Mouse (Mus musculus) midbrain, embryonic 11.5 days (tissue): ENCODE results near the gene Aox4. TPM values are rescaled to one million over a fixed set of nuclear protein-coding genes. Genes with fewer than 3 reads are reported as not detected.

Experiments used
- ATAC-seq: fragments of 200-750 bp; cut with Nextera tagmentation; 2 replicates; pipeline ENCODE4 v1.8.0; 2017; ENCODE audit warnings: moderate TSS enrichment, moderate library complexity; ENCODE audit not compliant: low FRiP score
- DNase-seq: peaks from one replicate; pipeline ENCODE4 v3.0.0; 2015; ENCODE audit warnings: low spot score; ENCODE audit errors: missing footprints
- H3K27ac ChIP-seq: fragments of 300-500 bp; sonication (generic); 2 replicates; pipeline ENCODE4 v1.5.1; 2014; ENCODE audit warnings: low read depth, low read length
- H3K27me3 ChIP-seq: fragments of 300-500 bp; sonication (generic); 2 replicates; pipeline ENCODE4 v1.6.1; 2014; ENCODE audit warnings: mild to moderate bottlenecking, low read length, moderate library complexity, mixed read lengths; ENCODE audit not compliant: control insufficient read depth, insufficient read depth
- H3K36me3 ChIP-seq: fragments of 300-500 bp; sonication (generic); 2 replicates; pipeline ENCODE4 v1.6.1; 2014; ENCODE audit warnings: mild to moderate bottlenecking, low read length, moderate library complexity, mixed read lengths; ENCODE audit not compliant: control insufficient read depth, insufficient read depth
- H3K4me1 ChIP-seq: fragments of 300-500 bp; sonication (generic); 2 replicates; pipeline ENCODE4 v1.6.1; 2014; ENCODE audit warnings: low read length; ENCODE audit not compliant: control insufficient read depth, insufficient read depth
- H3K4me2 ChIP-seq: fragments of 300-500 bp; sonication (generic); 2 replicates; pipeline ENCODE4 v1.6.1; 2014; ENCODE audit warnings: mild to moderate bottlenecking, moderate library complexity
- H3K4me3 ChIP-seq: fragments of 300-500 bp; sonication (generic); 2 replicates; pipeline ENCODE4 v1.5.1; 2014; ENCODE audit warnings: low read depth, low read length
- H3K9ac ChIP-seq: fragments of 300-500 bp; sonication (generic); 2 replicates; pipeline ENCODE4 v1.6.1; 2014; ENCODE audit warnings: low read length
- H3K9me3 ChIP-seq: fragments of 300-500 bp; sonication (generic); 2 replicates; pipeline ENCODE4 v1.6.1; 2016; ENCODE audit warnings: low read length; ENCODE audit not compliant: control insufficient read depth
- WGBS: fragments of 180-500 bp; shearing (Covaris S2); extraction: QIAGEN DNeasy Blood & Tissue Kit; methylation state at CpG from one replicate; pipeline ENCODE4 v1.1.7; 2014; 5-methylcytosine and 5-hydroxymethylcytosine counted together
- polyA plus RNA-seq: library from polyadenylated mRNA; unstranded; fragments of >200 nt; fragmentation: Nextera tagmentation; extraction: Ambion mirVana; gene quantifications from 2 replicates; pipeline ENCODE4 v1.2.1, GENCODE M21; 2014

The Aox4 gene
- polyA plus RNA-seq, 1 experiment from 2014 or later = not detected

GRCm38 (mm10) chr1:58303009-58303408 lies 92.8 kb downstream of the Aox4 start:
- Histone ChIP-seq H3K36me3 (no peaks in the 10 kb centered on the region), H3K9me3 (no peaks in the 10 kb centered on the region), H3K27me3 (no peaks in the 10 kb centered on the region), H3K4me2 (no peak overlapping the region), H3K9ac (no peak overlapping the region), H3K4me1 (no peaks in the 10 kb centered on the region), H3K27ac (no peak overlapping the region), H3K4me3 (no peak overlapping the region)
- 90% methylated on average over 6 of the region's 6 CpGs for WGBS
- ATAC-seq (no peak), DNase-seq (no peak)

GRCm38 (mm10) chr1:58303726-58304125 lies 93.5 kb downstream of the Aox4 start:
- no peak overlapping the region for H3K4me2 ChIP-seq
- ATAC-seq = no peak
- 92% methylated on average over 4 of the region's 4 CpGs for WGBS
- H3K4me3 ChIP-seq = no peak overlapping the region
- no peaks in the 10 kb centered on the region for H3K9me3 ChIP-seq
- H3K27me3 ChIP-seq = no peaks in the 10 kb centered on the region
- H3K27ac ChIP-seq = no peak overlapping the region
- no peaks in the 10 kb centered on the region for H3K36me3 ChIP-seq
- no peak overlapping the region for H3K9ac ChIP-seq
- DNase-seq = no peak
- no peaks in the 10 kb centered on the region for H3K4me1 ChIP-seq

GRCm38 (mm10) chr1:58304296-58304695 lies 94.1 kb downstream of the Aox4 start:
- no peak overlapping the region for H3K4me3 ChIP-seq

GRCm38 (mm10) chr1:58307181-58307580 lies 97.0 kb downstream of the Aox4 start:
- H3K9ac ChIP-seq = no peak overlapping the region
- H3K4me1 ChIP-seq = no peaks in the 10 kb centered on the region
- no peak overlapping the region for H3K4me3 ChIP-seq
- ATAC-seq = no peak
- DNase-seq = no peak
- 87% methylated on average over 8 of the region's 8 CpGs for WGBS
- H3K27ac ChIP-seq = no peak overlapping the region
- no peak overlapping the region for H3K4me2 ChIP-seq
- H3K36me3 ChIP-seq = no peaks in the 10 kb centered on the region
- no peaks in the 10 kb centered on the region for H3K27me3 ChIP-seq
- H3K9me3 ChIP-seq = no peaks in the 10 kb centered on the region

More at GRCm38 (mm10) chr1:58304296-58304695, 94.1 kb downstream of the Aox4 start:
- DNase-seq (no peak), ATAC-seq (no peak)
- H3K27me3 ChIP-seq = no peaks in the 10 kb centered on the region
- no peak overlapping the region for H3K27ac ChIP-seq
- H3K9me3 ChIP-seq = no peaks in the 10 kb centered on the region
- no peaks in the 10 kb centered on the region for H3K36me3 ChIP-seq
- no peak overlapping the region for H3K9ac ChIP-seq
- H3K4me2 ChIP-seq = no peak overlapping the region
- WGBS = 62% methylated on average over 12 of the region's 12 CpGs
- no peaks in the 10 kb centered on the region for H3K4me1 ChIP-seq

GRCm38 (mm10) chr1:58308594-58308993 lies 98.4 kb downstream of the Aox4 start:
- Histone ChIP-seq H3K27ac (no peak overlapping the region), H3K4me2 (no peak overlapping the region), H3K9me3 (no peaks in the 10 kb centered on the region), H3K36me3 (no peaks in the 10 kb centered on the region), H3K4me1 (no peaks in the 10 kb centered on the region), H3K27me3 (no peaks in the 10 kb centered on the region), H3K4me3 (no peak overlapping the region), H3K9ac (no peak overlapping the region)
- no peak for ATAC-seq
- no peak for DNase-seq
- 91% methylated on average over 8 of the region's 8 CpGs for WGBS

- Histone ChIP-seq H3K9ac (no peak overlapping the region), H3K4me3 (no peak overlapping the region), H3K36me3 (no peaks in the 10 kb centered on the region), H3K9me3 (no peaks in the 10 kb centered on the region), H3K27ac (no peak overlapping the region), H3K4me2 (no peak overlapping the region), H3K4me1 (no peaks in the 10 kb centered on the region), H3K27me3 (no peaks in the 10 kb centered on the region)
- ATAC-seq (no peak), DNase-seq (no peak)
- WGBS = 83% methylated on average over 4 of the region's 4 CpGs
Observed at GRCm38 (mm10) chr1:58309853-58310252, 99.7 kb downstream of the Aox4 start.

- no peaks in the 10 kb centered on the region for H3K9me3 ChIP-seq
- H3K4me2 ChIP-seq = no peak overlapping the region
- H3K4me1 ChIP-seq = no peaks in the 10 kb centered on the region
- H3K9ac ChIP-seq = no peak overlapping the region
- 87% methylated on average over 7 of the region's 7 CpGs for WGBS
- no peak for ATAC-seq
- H3K27ac ChIP-seq = no peak overlapping the region
- H3K4me3 ChIP-seq = no peak overlapping the region
- H3K36me3 ChIP-seq = no peaks in the 10 kb centered on the region
- no peak for DNase-seq
- H3K27me3 ChIP-seq = no peaks in the 10 kb centered on the region
Observed at GRCm38 (mm10) chr1:58311221-58311864, 101.1 kb downstream of the Aox4 start.

GRCm38 (mm10) chr1:58313173-58313572 lies 103.0 kb downstream of the Aox4 start:
- H3K4me1 ChIP-seq = no peaks in the 10 kb centered on the region
- H3K9me3 ChIP-seq = no peaks in the 10 kb centered on the region
- no peak overlapping the region for H3K27ac ChIP-seq
- ATAC-seq (no peak), DNase-seq (no peak)
- H3K4me3 ChIP-seq = no peak overlapping the region
- no peak overlapping the region for H3K4me2 ChIP-seq
- H3K36me3 ChIP-seq = no peaks in the 10 kb centered on the region
- H3K9ac ChIP-seq = no peak overlapping the region
- H3K27me3 ChIP-seq = no peaks in the 10 kb centered on the region
- 92% methylated on average over 8 of the region's 8 CpGs for WGBS

GRCm38 (mm10) chr1:58315532-58315931 lies 105.3 kb downstream of the Aox4 start:
- H3K4me2 ChIP-seq = no peak overlapping the region
- H3K27me3 ChIP-seq = no peaks in the 10 kb centered on the region
- H3K27ac ChIP-seq = no peak overlapping the region
- WGBS = 74% methylated on average over 6 of the region's 6 CpGs
- no peaks in the 10 kb centered on the region for H3K36me3 ChIP-seq
- ATAC-seq (no peak), DNase-seq (no peak)
- H3K4me1 ChIP-seq = no peaks in the 10 kb centered on the region
- H3K9ac ChIP-seq = no peak overlapping the region
- no peak overlapping the region for H3K4me3 ChIP-seq
- H3K9me3 ChIP-seq = no peaks in the 10 kb centered on the region
